Mouse (Mus musculus) CH12F3 (cell line): ENCODE measurements around the gene F13a1.

Experiments
- in situ Hi-C: fragments of 300-500 bp; cut with MboI; formaldehyde crosslinking; loops from 2 replicates; pipeline ENCODE4 v1.14.3; 2020; ENCODE audit warnings: low sequenced_read_pairs

The F13a1 gene

GRCm38 (mm10) chr13:37050126-37050525, at the start of gene F13a1:
F13a1 (minus strand) TSS chr13:37050244.
- in situ Hi-C loops: no loop called here

GRCm38 (mm10) chr13:37091620-37092019, 41.6 kb upstream of the F13a1 start:
- in situ Hi-C loops: no loop called here

- in situ Hi-C loops: no loop called here
These were observed 39.1 kb upstream of the F13a1 start for GRCm38 (mm10) chr13:37089104-37089503.

- in situ Hi-C loops: no loop called here
These were observed 31.6 kb upstream of the F13a1 start for GRCm38 (mm10) chr13:37081506-37082241.

- in situ Hi-C loops: no loop called here
These were observed 21.3 kb upstream of the F13a1 start for GRCm38 (mm10) chr13:37071390-37071789.

- in situ Hi-C loops: no loop called here
These were observed 20.8 kb upstream of the F13a1 start for GRCm38 (mm10) chr13:37070824-37071223.

GRCm38 (mm10) chr13:37060810-37061209, 10.8 kb upstream of the F13a1 start:
- in situ Hi-C loops: no loop called here

GRCm38 (mm10) chr13:37056662-37057061, 6.6 kb upstream of the F13a1 start:
- in situ Hi-C loops: no loop called here

- in situ Hi-C loops: no loop called here
These were observed 413 bp downstream of the F13a1 start for GRCm38 (mm10) chr13:37049631-37050030.

GRCm38 (mm10) chr13:37049018-37049417, 1.0 kb downstream of the F13a1 start:
- in situ Hi-C loops: no loop called here

GRCm38 (mm10) chr13:37045005-37045404, 5.0 kb downstream of the F13a1 start:
- in situ Hi-C loops: no loop called here

GRCm38 (mm10) chr13:37034745-37035144, 15.3 kb downstream of the F13a1 start:
- in situ Hi-C loops: no loop called here

- in situ Hi-C loops: no loop called here
These were observed 24.0 kb downstream of the F13a1 start for GRCm38 (mm10) chr13:37025996-37026579.

GRCm38 (mm10) chr13:37021575-37021974, 28.5 kb downstream of the F13a1 start:
- in situ Hi-C loops: no loop called here

GRCm38 (mm10) chr13:37010771-37011170, 39.3 kb downstream of the F13a1 start:
- in situ Hi-C loops: no loop called here

GRCm38 (mm10) chr13:37006224-37006623, 43.8 kb downstream of the F13a1 start:
- in situ Hi-C loops: no loop called here

- in situ Hi-C loops: no loop called here
These were observed 50.8 kb downstream of the F13a1 start for GRCm38 (mm10) chr13:36999210-36999705.

- in situ Hi-C loops: no loop called here
These were observed 56.5 kb downstream of the F13a1 start for GRCm38 (mm10) chr13:36993593-36993992.

GRCm38 (mm10) chr13:36988392-36988791, 61.7 kb downstream of the F13a1 start:
- in situ Hi-C loops: no loop called here

GRCm38 (mm10) chr13:36973016-36973415, 77.0 kb downstream of the F13a1 start:
- in situ Hi-C loops: no loop called here

GRCm38 (mm10) chr13:36972226-36972625, 77.8 kb downstream of the F13a1 start:
- in situ Hi-C loops: no loop called here

GRCm38 (mm10) chr13:36962926-36963325, 87.1 kb downstream of the F13a1 start:
- in situ Hi-C loops: no loop called here
